Mouse (Mus musculus) embryonic facial prominence, embryonic 14.5 days (tissue): Measurements from ENCODE around the gene Gm21885. TPM values are rescaled to one million over a fixed set of nuclear protein-coding genes. Genes with fewer than 3 reads are reported as not detected.
A peak's percentile ranks its signal among the peaks of the same experiment; 100 is the strongest.

Source experiments
- ATAC-seq: fragments of 200-750 bp; cut with Nextera tagmentation; 2 replicates; pipeline ENCODE4 v1.8.0; 2017; ENCODE audit warnings: low read depth, moderate number of reproducible peaks, moderate TSS enrichment
- DNase-seq: peaks from one replicate; pipeline ENCODE4 v3.0.0-alpha.2; 2015; ENCODE audit warnings: low spot score
- H3K27ac ChIP-seq: fragments of 300-500 bp; sonication (generic); replicated peaks from 2 replicates; pipeline ENCODE4 v1.5.1; 2014; ENCODE audit warnings: low read depth, mild to moderate bottlenecking, low read length, moderate library complexity
- H3K27me3 ChIP-seq: fragments of 300-500 bp; sonication (generic); replicated peaks from 2 replicates; pipeline ENCODE4 v1.6.1; 2014; ENCODE audit warnings: low read length; ENCODE audit not compliant: control insufficient read depth, insufficient read depth
- H3K36me3 ChIP-seq: fragments of 300-500 bp; sonication (generic); 2 replicates; pipeline ENCODE4 v1.6.1; 2014; ENCODE audit warnings: low read length, mixed read lengths; ENCODE audit not compliant: control insufficient read depth, insufficient read depth
- H3K4me1 ChIP-seq: fragments of 300-500 bp; sonication (generic); 2 replicates; pipeline ENCODE4 v1.6.1; 2014; ENCODE audit warnings: antibody characterized with exemption, low read length; ENCODE audit not compliant: control insufficient read depth, insufficient read depth
- H3K4me2 ChIP-seq: fragments of 300-500 bp; sonication (generic); 2 replicates; pipeline ENCODE4 v1.6.1; 2014; ENCODE audit warnings: low read depth, mild to moderate bottlenecking, low read length, moderate library complexity, mixed read lengths
- H3K4me3 ChIP-seq: fragments of 300-500 bp; sonication (generic); 2 replicates; pipeline ENCODE4 v1.5.1; 2014; ENCODE audit warnings: low read depth, mild to moderate bottlenecking, low read length
- H3K9ac ChIP-seq: fragments of 300-500 bp; sonication (generic); 2 replicates; pipeline ENCODE4 v1.6.1; 2014; ENCODE audit warnings: low read depth, mild to moderate bottlenecking, low read length, moderate library complexity, mixed read lengths
- H3K9me3 ChIP-seq: fragments of 300-500 bp; sonication (generic); 2 replicates; pipeline ENCODE4 v1.6.1; 2016; ENCODE audit warnings: low read length; ENCODE audit not compliant: control insufficient read depth
- WGBS: fragments of 180-500 bp; shearing (Covaris S2); extraction: QIAGEN DNeasy Blood & Tissue Kit; methylation state at CpG from one replicate; pipeline ENCODE4 v1.1.7; 2014; 5-methylcytosine and 5-hydroxymethylcytosine counted together
- polyA plus RNA-seq: library from polyadenylated mRNA; unstranded; fragments of >200 nt; fragmentation: Nextera tagmentation; extraction: Ambion mirVana; gene quantifications from 2 replicates; pipeline ENCODE4 v1.2.1, GENCODE M21; 2014

Gene Gm21885
- polyA plus RNA-seq, 1 experiment from 2014 or later, result 0.38 TPM

- Histone ChIP-seq H3K4me2 (no peak overlapping the region), H3K27ac (no peak overlapping the region), H3K4me3 (no peak overlapping the region), H3K9me3 (no peaks in the 10 kb centered on the region), H3K27me3 (no peaks in the 10 kb centered on the region), H3K4me1 (no peaks in the 10 kb centered on the region), H3K9ac (no peak overlapping the region), H3K36me3 (peaks cover 89% of the 10 kb centered on the region)
- DNase-seq (no peak), ATAC-seq (no peak)
- WGBS, result 93% methylated on average over 10 of the region's 10 CpGs
Measured at GRCm38 (mm10) chr11:94290062-94290740, 8.5 kb downstream of the Gm21885 start.

- Histone ChIP-seq H3K9ac (no peak overlapping the region), H3K9me3 (no peaks in the 10 kb centered on the region), H3K4me3 (no peak overlapping the region), H3K27ac (no peak overlapping the region), H3K4me2 (no peak overlapping the region), H3K4me1 (no peaks in the 10 kb centered on the region), H3K36me3 (peaks cover 94% of the 10 kb centered on the region), H3K27me3 (no peaks in the 10 kb centered on the region)
- ATAC-seq (no peak), DNase-seq (no peak)
- WGBS, result 84% methylated on average over 9 of the region's 9 CpGs
Measured at GRCm38 (mm10) chr11:94294996-94295845, 13.5 kb downstream of the Gm21885 start.

- peak; percentile 12; the same call in 1 of the 2 replicates for ATAC-seq
- Histone ChIP-seq H3K27me3 (no peaks in the 10 kb centered on the region), H3K4me1 (peaks cover 18% of the 10 kb centered on the region), H3K9ac (no peak overlapping the region), H3K27ac (no peak overlapping the region), H3K4me3 (no peak overlapping the region), H3K4me2 (no peak overlapping the region), H3K9me3 (no peaks in the 10 kb centered on the region), H3K36me3 (peaks cover 10% of the 10 kb centered on the region)
- peak; percentile 43 for DNase-seq
- 71% methylated on average over 1 of the region's 1 CpGs for WGBS
Measured at GRCm38 (mm10) chr11:94312733-94313132, 31.1 kb downstream of the Gm21885 start.

GRCm38 (mm10) chr11:94314098-94314652 lies 32.5 kb downstream of the Gm21885 start:
- Histone ChIP-seq H3K27me3 (no peaks in the 10 kb centered on the region), H3K4me2 (no peak overlapping the region), H3K27ac (no peak overlapping the region), H3K9me3 (no peaks in the 10 kb centered on the region), H3K4me1 (peaks cover 18% of the 10 kb centered on the region), H3K4me3 (no peak overlapping the region), H3K36me3 (peaks cover 12% of the 10 kb centered on the region; the same call in 1 of the 2 replicates), H3K9ac (no peak overlapping the region)
- no peak for DNase-seq
- no peak for ATAC-seq
- WGBS, result 81% methylated on average over 2 of the region's 2 CpGs

- DNase-seq (no peak), ATAC-seq (no peak)
- H3K36me3 ChIP-seq, result peaks cover 12% of the 10 kb centered on the region; the same call in 1 of the 2 replicates
- peaks cover 22% of the 10 kb centered on the region for H3K4me1 ChIP-seq
- no peak overlapping the region for H3K9ac ChIP-seq
- no peak overlapping the region for H3K4me3 ChIP-seq
- H3K9me3 ChIP-seq, result no peaks in the 10 kb centered on the region
- no peak overlapping the region for H3K27ac ChIP-seq
- 65% methylated on average over 1 of the region's 1 CpGs for WGBS
- H3K4me2 ChIP-seq, result no peak overlapping the region
- no peaks in the 10 kb centered on the region for H3K27me3 ChIP-seq
Measured at GRCm38 (mm10) chr11:94315308-94315707, 33.6 kb downstream of the Gm21885 start.

GRCm38 (mm10) chr11:94316528-94316927 lies 34.9 kb downstream of the Gm21885 start:
- no peak for DNase-seq
- Histone ChIP-seq H3K9me3 (no peaks in the 10 kb centered on the region), H3K9ac (no peak overlapping the region), H3K27ac (no peak overlapping the region), H3K4me3 (no peak overlapping the region), H3K27me3 (no peaks in the 10 kb centered on the region), H3K36me3 (peaks cover 8% of the 10 kb centered on the region; the same call in 1 of the 2 replicates), H3K4me2 (no peak overlapping the region), H3K4me1 (peaks cover 24% of the 10 kb centered on the region)
- ATAC-seq, result no peak
- 72% methylated on average over 2 of the region's 2 CpGs for WGBS

- ATAC-seq, result no peak
- H3K27me3 ChIP-seq, result no peaks in the 10 kb centered on the region
- H3K36me3 ChIP-seq, result peaks cover 8% of the 10 kb centered on the region; the same call in 1 of the 2 replicates
- no peak overlapping the region for H3K4me2 ChIP-seq
- no peak for DNase-seq
- no peak overlapping the region for H3K27ac ChIP-seq
- H3K4me3 ChIP-seq, result no peak overlapping the region
- no peak overlapping the region for H3K9ac ChIP-seq
- 70% methylated on average over 1 of the region's 1 CpGs for WGBS
- peaks cover 24% of the 10 kb centered on the region for H3K4me1 ChIP-seq
- no peaks in the 10 kb centered on the region for H3K9me3 ChIP-seq
Measured at GRCm38 (mm10) chr11:94317014-94317413, 35.3 kb downstream of the Gm21885 start.

GRCm38 (mm10) chr11:94317515-94317914 lies 35.8 kb downstream of the Gm21885 start:
- Histone ChIP-seq H3K27ac (no peak overlapping the region), H3K9me3 (no peaks in the 10 kb centered on the region), H3K4me3 (no peak overlapping the region), H3K4me1 (peaks cover 24% of the 10 kb centered on the region), H3K27me3 (no peaks in the 10 kb centered on the region), H3K9ac (no peak overlapping the region), H3K36me3 (peaks cover 8% of the 10 kb centered on the region; the same call in 1 of the 2 replicates), H3K4me2 (no peak overlapping the region)
- ATAC-seq, result no peak
- DNase-seq, result no peak
- 66% methylated on average over 4 of the region's 4 CpGs for WGBS
